Mouse (Mus musculus): ENCODE results near the gene Ddah1.

Gene Ddah1

GRCm38 (mm10) chr3:145759379-145760209 is 1.1 kb downstream of the Ddah1 start:
- ChIA-PET POLR2A (interaction anchor here (0.5 to 3.3 kb wide), 17 partner anchors 8 to 842 kb away, joined by 3 to 19 read pairs (median 4); partner anchors contain the start of gene Ccn1 (in 3 of the 4)), CTCF (no interaction called here)

GRCm38 (mm10) chr3:145760547-145760946 is 2.1 kb downstream of the Ddah1 start:
- ChIA-PET CTCF (no interaction called here), POLR2A (interaction anchor here in 2 of 4 experiments (0.6 to 3.3 kb wide), 8 partner anchors 12 to 1556 kb away, joined by 3 to 19 read pairs (median 4); partner anchors contain the start of gene Ccn1 (in 2 of the 2))

- POLR2A ChIA-PET = interaction anchor here in 2 of 4 experiments (0.7 to 1.3 kb wide), 3 partner anchors 11 to 745 kb away, joined by 3 to 5 read pairs (median 5); no protein-coding TSS in a partner anchor
- CTCF ChIA-PET = no interaction called here
Observed at GRCm38 (mm10) chr3:145761501-145762170, 3.2 kb downstream of the Ddah1 start.

- ChIA-PET CTCF (no interaction called here), POLR2A (interaction anchor here in 1 of 4 experiments (1.1 kb wide), 1 partner anchor 37 kb away, joined by 3 read pairs; no protein-coding TSS in a partner anchor)
Observed at GRCm38 (mm10) chr3:145762957-145763641, 4.6 kb downstream of the Ddah1 start.

GRCm38 (mm10) chr3:145763642-145763972 is 5.1 kb downstream of the Ddah1 start:
- CTCF ChIA-PET = no interaction called here
- POLR2A ChIA-PET = interaction anchor here in 1 of 4 experiments (1.1 kb wide), 1 partner anchor 10 kb away, joined by 3 read pairs; no protein-coding TSS in a partner anchor

- CTCF ChIA-PET = no interaction called here
- POLR2A ChIA-PET = interaction anchor here in 2 of 4 experiments (0.9 to 1.4 kb wide), 4 partner anchors 9 to 116 kb away, joined by 3 to 5 read pairs (median 4); no protein-coding TSS in a partner anchor
Observed at GRCm38 (mm10) chr3:145764416-145764815, 5.9 kb downstream of the Ddah1 start.

- ChIA-PET CTCF (interaction anchor here in 1 of 4 experiments (0.6 kb wide), 1 partner anchor 10 kb away, joined by 3 read pairs; no protein-coding TSS in a partner anchor), POLR2A (interaction anchor here in 2 of 4 experiments (0.7 to 2.7 kb wide), 4 partner anchors 10 to 13 kb away, joined by 3 to 8 read pairs (median 5); partner anchors contain the start of gene Ddah1 (in 1 of the 2))
Observed at GRCm38 (mm10) chr3:145768439-145768838, 10.0 kb downstream of the Ddah1 start.

GRCm38 (mm10) chr3:145773384-145773783 is 14.9 kb downstream of the Ddah1 start:
- ChIA-PET POLR2A (interaction anchor here in 2 of 4 experiments (0.9 to 3.0 kb wide), 13 partner anchors 8 to 100 kb away, joined by 3 to 21 read pairs (median 5); partner anchors contain the start of gene Ddah1 (in 1 of the 2)), CTCF (interaction anchor here in 1 of 4 experiments (1.3 kb wide), 1 partner anchor 16 kb away, joined by 3 read pairs; no protein-coding TSS in a partner anchor)

- POLR2A ChIA-PET = no interaction called here
- CTCF ChIA-PET = no interaction called here
Observed at GRCm38 (mm10) chr3:145774336-145774735, 15.9 kb downstream of the Ddah1 start.

- ChIA-PET CTCF (no interaction called here), POLR2A (no interaction called here)
Observed at GRCm38 (mm10) chr3:145775236-145775635, 16.8 kb downstream of the Ddah1 start.

GRCm38 (mm10) chr3:145775862-145776261 is 17.4 kb downstream of the Ddah1 start:
- ChIA-PET POLR2A (interaction anchor here in 1 of 4 experiments (1.4 kb wide), 1 partner anchor 126 kb away, joined by 3 read pairs; the partner anchor contains the start of gene Ccn1), CTCF (no interaction called here)

- ChIA-PET POLR2A (interaction anchor here in 2 of 4 experiments (0.6 to 2.0 kb wide), 5 partner anchors 10 to 144 kb away, joined by 3 to 5 read pairs (median 3); partner anchors contain the start of gene Ccn1 (in 1 of the 2)), CTCF (no interaction called here)
Observed at GRCm38 (mm10) chr3:145777006-145777405, 18.5 kb downstream of the Ddah1 start.

GRCm38 (mm10) chr3:145778406-145778922 is 20.0 kb downstream of the Ddah1 start:
- POLR2A ChIA-PET = interaction anchor here in 2 of 4 experiments (0.6 to 1.6 kb wide), 4 partner anchors 24 to 128 kb away, joined by 3 to 6 read pairs (median 4); partner anchors contain the start of gene Ccn1 (in 1 of the 2)
- CTCF ChIA-PET = interaction anchor here in 2 of 4 experiments (0.9 to 1.1 kb wide), 2 partner anchors 10 to 11 kb away, joined by 3 read pairs; no protein-coding TSS in a partner anchor

GRCm38 (mm10) chr3:145779279-145779973 is 21.0 kb downstream of the Ddah1 start:
- ChIA-PET POLR2A (interaction anchor here in 2 of 4 experiments (0.6 to 1.6 kb wide), 7 partner anchors 11 to 129 kb away, joined by 3 to 6 read pairs (median 3); partner anchors contain the start of gene Ccn1 (in 1 of the 2)), CTCF (interaction anchor here in 1 of 4 experiments (0.7 to 1.1 kb wide), 3 partner anchors 12 to 537 kb away, joined by 3 to 7 read pairs (median 3); no protein-coding TSS in a partner anchor)

- CTCF ChIA-PET = interaction anchor here in 2 of 4 experiments (0.6 to 0.7 kb wide), 3 partner anchors 110 to 420 kb away, joined by 6 to 14 read pairs (median 6); no protein-coding TSS in a partner anchor
- POLR2A ChIA-PET = interaction anchor here (0.5 to 3.6 kb wide), 23 partner anchors 8 to 259 kb away, joined by 3 to 21 read pairs (median 4); partner anchors contain the start of gene Ccn1 (in 3 of the 4)
Observed at GRCm38 (mm10) chr3:145780784-145781442, 22.4 kb downstream of the Ddah1 start.

GRCm38 (mm10) chr3:145785244-145785643 is 26.8 kb downstream of the Ddah1 start:
- ChIA-PET CTCF (no interaction called here), POLR2A (interaction anchor here in 1 of 4 experiments (1.1 kb wide), 1 partner anchor 10 kb away, joined by 3 read pairs; no protein-coding TSS in a partner anchor)

- POLR2A ChIA-PET = interaction anchor here in 1 of 4 experiments (1.4 kb wide), 1 partner anchor 16 kb away, joined by 3 read pairs; no protein-coding TSS in a partner anchor
- CTCF ChIA-PET = no interaction called here
Observed at GRCm38 (mm10) chr3:145787303-145787702, 28.8 kb downstream of the Ddah1 start.

All from embryonic stem cell, embryonic (primary cell).